Mouse (Mus musculus): ENCODE data around the gene Rasal1.

- TF ChIP-seq CTCF (IDR thresholded peaks at IDR 0.05; ENCODE audit: extremely low read depth, insufficient read depth, insufficient read length, insufficient replicate concordance) = no peak
- TF ChIP-seq POLR2A (IDR thresholded peaks at IDR 0.05; ENCODE audit: low read depth, low read length) = no peak
Measured at GRCm38 (mm10) chr5:120610906-120611305, 37.7 kb upstream of the Rasal1 start.

Measured in spleen, adult 2 months (tissue).